Mouse (Mus musculus) megakaryocyte, adult 5-6 weeks (primary cell): Measurements from ENCODE around the gene Dab2ip. TPM values are rescaled to one million over a fixed set of nuclear protein-coding genes. Genes with fewer than 3 reads are reported as not detected.

Source experiments
- ATAC-seq: 2 replicates; pipeline ENCODE4 v1.8.0; 2016; ENCODE audit warnings: mild to moderate bottlenecking, inconsistent platforms; ENCODE audit not compliant: poor library complexity, severe bottlenecking
- total RNA-seq, 2 experiments: library from RNA; stranded (forward) in 1 of 2; stranded (reverse) in 1 of 2; fragments of 153-499, 151-499 nt in 1 of 2; fragments of 221-1000, 200-1000 nt in 1 of 2; gene quantifications; 2 replicates each; pipeline versions ENCODE4 v1.2.3 to v1.2.4; 2015 to 2017

The Dab2ip gene
- total RNA-seq, 2 experiments from 2014 or later, result 2.7 to 3.7 TPM

GRCm38 (mm10) chr2:35677855-35678254, 119.8 kb downstream of the Dab2ip start:
- no peak for ATAC-seq

- ATAC-seq, result no peak
These were observed 120.4 kb downstream of the Dab2ip start for GRCm38 (mm10) chr2:35678440-35678839.

- ATAC-seq, result peak; percentile 86
These were observed 122.0 kb downstream of the Dab2ip start for GRCm38 (mm10) chr2:35679812-35680672.

GRCm38 (mm10) chr2:35680833-35681232, 122.8 kb downstream of the Dab2ip start:
- ATAC-seq, result peak; percentile 14; the same call in 1 of the 2 replicates

GRCm38 (mm10) chr2:35684005-35684404, 125.9 kb downstream of the Dab2ip start:
- no peak for ATAC-seq

- ATAC-seq, result no peak
These were observed 126.8 kb downstream of the Dab2ip start for GRCm38 (mm10) chr2:35684735-35685312.

GRCm38 (mm10) chr2:35686104-35686503, 128.0 kb downstream of the Dab2ip start:
- no peak for ATAC-seq

- ATAC-seq, result no peak
These were observed 129.5 kb downstream of the Dab2ip start for GRCm38 (mm10) chr2:35687557-35688070.

- no peak for ATAC-seq
These were observed 130.1 kb downstream of the Dab2ip start for GRCm38 (mm10) chr2:35688121-35688520.

GRCm38 (mm10) chr2:35688581-35688980, 130.5 kb downstream of the Dab2ip start:
- no peak for ATAC-seq

GRCm38 (mm10) chr2:35689881-35690280, 131.8 kb downstream of the Dab2ip start:
- ATAC-seq, result peak; percentile 53

- ATAC-seq, result no peak
These were observed 133.4 kb downstream of the Dab2ip start for GRCm38 (mm10) chr2:35691257-35692049.

GRCm38 (mm10) chr2:35692272-35692900, 134.3 kb downstream of the Dab2ip start:
- no peak for ATAC-seq

GRCm38 (mm10) chr2:35693037-35693436, 135.0 kb downstream of the Dab2ip start:
- no peak for ATAC-seq

GRCm38 (mm10) chr2:35694111-35694510, 136.0 kb downstream of the Dab2ip start:
- no peak for ATAC-seq

- no peak for ATAC-seq
These were observed 138.1 kb downstream of the Dab2ip start for GRCm38 (mm10) chr2:35696193-35696541.

GRCm38 (mm10) chr2:35696542-35697391, 138.7 kb downstream of the Dab2ip start:
- ATAC-seq, result peak; percentile 26; the same call in 1 of the 2 replicates

- no peak for ATAC-seq
These were observed 139.7 kb downstream of the Dab2ip start for GRCm38 (mm10) chr2:35697768-35698167.

- no peak for ATAC-seq
These were observed 142.9 kb downstream of the Dab2ip start for GRCm38 (mm10) chr2:35700966-35701365.

- ATAC-seq, result no peak
These were observed 143.9 kb downstream of the Dab2ip start for GRCm38 (mm10) chr2:35702001-35702400.
